Mouse (Mus musculus): ENCODE data around the gene Sema6d.

DNA sequence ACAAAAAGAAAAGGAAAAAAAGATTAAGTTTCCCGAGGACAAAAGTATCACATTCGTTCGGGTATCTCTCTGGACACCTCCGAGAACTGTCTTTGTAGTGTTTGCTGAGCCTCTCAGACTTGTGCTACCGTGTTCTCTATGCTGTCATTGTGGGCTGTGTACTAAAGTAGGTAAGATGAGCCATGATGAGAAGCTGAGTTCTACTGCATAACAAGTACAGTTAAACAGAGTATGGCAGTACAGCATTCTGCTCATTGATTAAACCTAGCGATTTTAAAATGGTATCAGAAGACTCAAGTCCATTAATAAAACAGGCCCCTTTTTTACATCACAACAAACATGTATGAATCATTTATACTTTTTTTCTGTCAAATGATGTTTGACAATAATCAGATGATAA, 433.9 kb downstream of the Sema6d start:
- no peak for TF ChIP-seq POLR2A (IDR thresholded peaks at IDR 0.05; ENCODE audit: low read depth, low read length)
- no peak for TF ChIP-seq CTCF (IDR thresholded peaks at IDR 0.05; ENCODE audit: borderline replicate concordance, insufficient read depth, low read length)
